Mouse (Mus musculus): ENCODE measurements around the gene Pyy.

Gene Pyy

DNA sequence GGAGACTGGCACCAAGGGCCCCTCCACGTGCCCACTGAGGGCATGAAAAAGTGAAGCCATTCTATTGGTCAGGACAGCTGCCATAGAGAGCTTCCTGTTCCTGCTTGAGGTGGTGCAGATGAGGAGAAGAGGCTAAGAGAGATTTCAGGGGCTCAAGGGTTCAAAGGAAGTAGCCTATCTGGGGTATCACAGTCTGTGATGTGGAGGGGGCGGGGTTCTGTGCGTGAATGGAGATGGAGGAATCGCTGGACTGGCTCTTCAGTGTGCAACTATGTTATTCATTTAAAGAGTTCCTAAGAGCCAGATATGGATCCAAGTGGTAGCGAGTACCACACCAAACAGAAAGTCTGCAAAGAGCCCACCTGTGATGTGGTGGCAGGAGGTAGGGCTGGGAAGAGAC is 11.2 kb downstream of the Pyy start:
- in situ Hi-C loops (cut with MboI; ENCODE audit: low sequenced_read_pairs), result no loop called here

- in situ Hi-C loops (cut with MboI; ENCODE audit: low sequenced_read_pairs), result no loop called here
These were observed 12.0 kb downstream of the Pyy start for GRCm38 (mm10) chr11:102095676-102096075.

- in situ Hi-C loops (cut with MboI; ENCODE audit: low sequenced_read_pairs), result no loop called here
These were observed 18.4 kb downstream of the Pyy start for GRCm38 (mm10) chr11:102089088-102089808.

DNA sequence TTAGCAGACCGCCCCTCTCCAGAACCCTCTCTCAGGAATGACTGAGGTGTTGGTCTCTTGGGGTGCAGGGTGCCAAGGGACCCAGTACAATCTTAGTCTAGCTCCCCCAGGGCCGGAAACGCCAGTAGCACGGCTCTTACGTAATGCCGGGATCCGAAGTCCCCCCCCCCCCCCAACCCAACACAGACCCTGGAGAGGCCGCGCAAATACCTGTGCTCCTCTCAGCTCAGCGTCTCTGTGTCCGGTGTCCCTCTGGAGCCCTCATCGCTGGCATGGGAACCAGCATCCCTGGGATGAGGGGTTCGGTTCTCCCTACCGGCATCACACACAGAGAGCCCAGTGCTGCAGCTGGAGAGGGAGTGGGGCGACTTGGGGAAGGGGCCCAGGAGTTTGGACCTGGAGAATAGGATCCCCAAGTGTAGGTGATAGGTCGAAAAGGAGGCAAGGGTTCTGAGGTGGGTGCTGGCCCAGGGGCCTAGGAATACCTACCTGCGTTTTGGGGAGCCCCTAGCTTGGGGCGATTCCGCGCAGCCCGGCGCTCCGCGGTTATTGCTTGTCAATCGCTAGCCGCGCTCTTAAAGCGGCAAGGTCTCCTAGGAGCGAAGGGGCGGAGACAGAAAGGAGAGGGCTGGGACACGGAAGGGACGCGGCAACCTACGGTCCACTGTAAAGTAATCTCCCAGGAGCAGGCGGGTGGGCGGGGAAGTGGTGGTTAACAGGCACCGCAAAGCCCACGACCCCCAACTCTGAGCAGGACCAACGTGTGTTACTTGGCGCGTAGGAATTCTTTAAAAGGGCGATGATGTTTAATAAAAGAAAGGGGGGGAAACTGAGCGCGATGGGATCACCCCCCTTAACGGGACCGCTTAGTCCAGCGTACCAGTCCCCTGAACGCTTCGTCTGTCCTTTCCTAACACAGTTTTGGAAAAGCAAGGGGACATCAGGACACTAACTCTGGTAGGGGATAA is 19.4 kb downstream of the Pyy start, which contains the start of gene Mpp2:
TSS of gene Mpp2 (minus strand) at position 585 of the 968 bp plus-strand sequence.
- in situ Hi-C loops (cut with MboI; ENCODE audit: low sequenced_read_pairs), result no loop called here

DNA sequence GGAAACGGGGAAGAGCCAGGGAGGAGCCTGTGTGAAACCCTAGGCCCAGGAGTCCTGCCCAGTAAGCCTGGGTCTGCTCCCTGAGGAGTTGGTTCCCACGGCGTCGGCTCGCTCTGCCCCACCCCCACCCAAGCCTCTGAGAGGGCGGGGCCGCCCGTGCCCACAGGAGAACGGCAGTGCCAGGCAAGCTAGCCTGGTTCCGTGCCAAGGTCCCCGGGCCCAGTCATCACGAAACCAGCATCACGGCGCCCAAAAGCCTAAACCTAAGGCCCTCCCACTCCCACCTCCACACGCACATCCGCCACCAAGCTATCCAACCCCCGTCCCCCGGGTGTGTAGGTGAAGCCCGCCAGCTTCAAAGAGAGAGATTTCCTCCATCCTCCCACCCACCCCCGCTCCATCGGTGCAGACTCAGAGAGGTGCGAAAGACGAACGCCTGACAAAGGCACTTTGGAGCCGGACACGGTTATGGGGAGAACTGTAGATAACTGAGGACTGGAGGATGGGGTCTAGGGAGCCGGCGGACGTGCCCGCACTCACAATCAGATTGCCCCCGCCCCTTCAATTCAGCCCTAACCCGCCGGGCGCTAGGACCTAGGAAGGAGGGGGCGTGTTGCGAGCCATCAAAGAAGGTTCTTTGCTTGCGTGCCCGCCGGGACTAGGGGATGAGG is 20.4 kb downstream of the Pyy start:
- in situ Hi-C loops (cut with MboI; ENCODE audit: low sequenced_read_pairs), result no loop called here

DNA sequence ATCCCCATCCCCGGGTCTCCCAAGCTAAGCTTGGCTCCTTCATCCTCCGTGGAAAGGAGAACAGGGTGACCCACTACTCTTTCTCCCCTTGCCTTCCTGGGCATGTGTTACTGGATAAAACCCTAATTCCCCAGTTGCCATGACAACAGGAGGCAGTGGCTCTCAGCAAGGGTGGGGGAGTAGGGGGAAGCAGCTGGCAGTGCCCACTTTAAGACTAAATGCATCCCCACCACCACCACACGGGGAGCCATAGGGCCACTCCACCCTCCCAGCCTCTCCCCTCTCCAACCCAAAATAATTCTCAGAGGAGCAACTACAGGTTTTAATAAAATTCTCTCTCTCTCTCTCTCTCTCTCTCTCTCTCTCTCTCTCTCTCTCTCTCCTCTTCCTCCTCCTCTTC is 21.3 kb downstream of the Pyy start:
- in situ Hi-C loops (cut with MboI; ENCODE audit: low sequenced_read_pairs), result no loop called here

DNA sequence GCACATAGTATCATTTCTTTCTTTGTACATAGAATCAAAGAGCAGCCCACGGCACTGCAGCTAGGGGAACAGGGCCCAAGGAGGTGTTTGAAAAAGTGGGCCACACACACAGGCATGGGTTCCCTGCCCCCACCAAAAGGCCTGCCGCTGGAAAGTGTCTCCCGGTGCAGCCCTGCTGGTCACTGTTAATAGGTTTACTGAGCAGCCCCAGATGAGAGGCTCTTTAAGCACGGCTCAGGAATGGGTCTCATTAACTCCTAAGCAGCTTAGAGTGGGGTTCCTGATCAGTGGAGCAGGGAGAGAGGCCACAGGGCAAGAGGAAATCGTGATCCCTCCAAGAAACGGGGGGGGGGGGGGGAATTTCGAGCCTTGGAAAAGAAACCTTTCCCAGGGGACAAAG is 23.5 kb downstream of the Pyy start:
- in situ Hi-C loops (cut with MboI; ENCODE audit: low sequenced_read_pairs), result no loop called here

GRCm38 (mm10) chr11:102083193-102083592 is 24.4 kb downstream of the Pyy start:
- in situ Hi-C loops (cut with MboI; ENCODE audit: low sequenced_read_pairs), result no loop called here

- in situ Hi-C loops (cut with MboI; ENCODE audit: low sequenced_read_pairs), result no loop called here
These were observed 25.3 kb downstream of the Pyy start for GRCm38 (mm10) chr11:102082322-102082721.

DNA sequence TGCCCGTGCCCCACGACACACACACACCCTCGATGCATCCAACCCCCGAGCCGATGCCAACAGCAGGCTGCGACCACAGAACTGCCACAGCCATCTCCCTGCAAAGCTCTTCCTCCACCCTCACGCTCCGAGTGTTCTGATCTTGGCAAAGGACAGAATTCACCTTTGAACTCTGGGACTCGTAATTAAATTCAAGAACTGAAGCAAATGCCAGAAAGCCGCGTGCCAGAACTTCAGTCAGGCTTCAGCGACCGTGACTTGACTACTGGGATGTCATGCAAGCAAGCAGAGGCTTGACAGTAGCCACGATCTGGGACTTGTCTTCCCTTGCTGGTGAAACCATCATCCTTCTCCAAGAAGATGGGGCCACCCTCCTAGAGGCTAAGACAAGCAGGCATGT is 33.9 kb downstream of the Pyy start:
- in situ Hi-C loops (cut with MboI; ENCODE audit: low sequenced_read_pairs), result no loop called here

- in situ Hi-C loops (cut with MboI; ENCODE audit: low sequenced_read_pairs), result no loop called here
These were observed 34.9 kb downstream of the Pyy start for GRCm38 (mm10) chr11:102072729-102073128.

DNA sequence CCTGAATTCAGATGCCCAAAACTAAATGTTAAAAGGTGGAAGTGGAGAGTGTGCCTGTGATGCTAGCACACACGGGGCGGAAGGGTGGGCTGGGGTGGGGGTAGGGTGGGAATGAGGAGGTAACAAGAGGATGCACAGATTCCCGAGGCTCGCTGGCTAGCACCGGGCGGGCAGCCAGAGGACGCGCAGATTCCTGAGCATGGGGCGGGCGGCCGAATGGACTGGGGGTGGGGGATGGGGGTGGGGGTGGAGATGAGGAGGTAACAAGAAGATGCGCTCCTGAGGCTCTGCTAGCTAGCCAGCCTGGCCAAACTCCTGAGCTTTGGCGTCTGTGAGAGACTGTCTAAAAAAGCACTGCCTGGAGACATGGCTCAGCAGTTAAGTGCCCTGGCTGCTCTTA is 37.2 kb downstream of the Pyy start:
- in situ Hi-C loops (cut with MboI; ENCODE audit: low sequenced_read_pairs), result no loop called here

DNA sequence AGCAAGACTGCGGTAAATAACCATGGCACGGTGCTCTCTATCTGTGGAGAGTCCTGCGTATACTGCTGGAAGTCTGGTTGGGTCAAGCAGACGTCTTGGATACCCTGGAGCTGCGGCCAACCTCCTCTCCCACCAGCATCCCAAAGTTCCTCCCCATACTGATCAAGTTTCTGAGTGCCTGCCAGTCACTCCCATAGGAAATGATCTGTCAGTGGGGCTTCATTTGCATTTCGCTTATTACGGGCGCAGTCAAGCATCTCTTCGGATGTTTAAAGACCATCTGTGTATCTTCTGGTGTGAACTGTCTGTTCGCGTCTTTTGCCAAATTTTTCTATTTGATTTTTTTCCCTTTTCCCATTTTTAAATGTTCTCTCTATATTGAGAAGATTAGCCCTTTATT is 38.0 kb downstream of the Pyy start:
- in situ Hi-C loops (cut with MboI; ENCODE audit: low sequenced_read_pairs), result loop anchor here (5.0 kb wide), 1 partner anchor 68 kb away; no protein-coding TSS in a partner anchor

DNA sequence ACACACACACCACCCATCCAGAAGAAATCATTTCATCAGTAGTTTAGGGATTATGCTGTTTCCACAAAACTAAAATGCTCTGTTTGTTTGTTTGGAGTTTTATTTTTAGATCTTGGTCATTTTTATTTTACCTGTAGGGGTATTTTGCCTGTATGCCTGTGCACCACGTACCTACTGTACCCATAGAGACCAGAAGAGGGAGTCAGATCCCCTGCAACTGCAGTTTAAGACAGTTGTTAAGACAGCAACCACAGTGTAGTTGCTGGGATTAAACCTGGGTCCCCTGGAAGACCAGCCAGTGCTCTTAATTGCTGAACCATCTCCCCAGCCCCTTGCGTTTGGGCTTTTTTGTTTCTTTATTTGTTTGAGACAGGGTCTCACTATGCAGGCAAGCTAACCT is 38.7 kb downstream of the Pyy start:
- in situ Hi-C loops (cut with MboI; ENCODE audit: low sequenced_read_pairs), result loop anchor here (5.0 kb wide), 1 partner anchor 68 kb away; no protein-coding TSS in a partner anchor

DNA sequence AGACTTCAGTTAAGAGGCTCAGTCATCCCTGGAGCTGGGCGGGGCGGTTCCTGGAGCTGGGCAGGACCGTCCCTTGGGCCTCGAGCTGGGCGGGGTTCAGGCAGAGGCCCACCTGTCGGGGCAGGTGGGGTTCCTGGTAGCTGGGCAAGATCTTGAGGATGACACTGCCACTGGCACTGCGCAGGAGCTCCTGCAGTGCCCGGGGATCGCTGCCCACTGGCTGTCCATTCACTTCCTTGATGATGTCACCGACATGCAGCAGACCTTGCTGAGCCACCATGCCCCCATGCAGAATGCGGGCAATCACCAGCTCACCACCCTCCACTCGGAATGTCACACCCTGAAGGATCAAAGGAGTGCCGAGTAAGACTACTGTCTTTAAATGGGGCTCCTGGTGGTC is 44.6 kb downstream of the Pyy start:
- in situ Hi-C loops (cut with MboI; ENCODE audit: low sequenced_read_pairs), result no loop called here

GRCm38 (mm10) chr11:102061941-102062473 is 45.6 kb downstream of the Pyy start:
- in situ Hi-C loops (cut with MboI; ENCODE audit: low sequenced_read_pairs), result no loop called here

GRCm38 (mm10) chr11:102061236-102061940 is 46.2 kb downstream of the Pyy start:
- in situ Hi-C loops (cut with MboI; ENCODE audit: low sequenced_read_pairs), result no loop called here
